Mouse (Mus musculus) left cerebral cortex, postnatal 4 days (tissue): ENCODE measurements at regions not wholly inside any gene's neighbourhood (a gene's known extent, or its start where the extent isn't known, plus 50 kb on each side); places are given as distances from the start of the nearest gene placed in this dataset.

ENCODE experiments used
- DNase-seq: peaks from one replicate; pipeline ENCODE4 v3.0.0-alpha.2; 2022
- intact Hi-C: fragments of 180-260 bp; cut with DNase I; formaldehyde crosslinking; loops from one replicate; pipeline ENCODE4 v1.15.1; 2025

- no peak for DNase-seq
- intact Hi-C loops, result no loop called here
These were observed 146.7 kb downstream of the Pax3 start for GRCm38 (mm10) chr1:78050231-78050630.

GRCm38 (mm10) chr1:78032336-78032735 is 164.6 kb downstream of the Pax3 start:
- no peak for DNase-seq
- intact Hi-C loops, result no loop called here

GRCm38 (mm10) chr1:78021766-78022165 is 175.2 kb downstream of the Pax3 start:
- DNase-seq, result no peak
- intact Hi-C loops, result no loop called here

- intact Hi-C loops, result no loop called here
These were observed 175.9 kb downstream of the Pax3 start for GRCm38 (mm10) chr1:78021014-78021413.

GRCm38 (mm10) chr1:78017949-78018617 is 178.9 kb downstream of the Pax3 start:
- intact Hi-C loops, result no loop called here
- no peak for DNase-seq

More at GRCm38 (mm10) chr1:78021014-78021413, 175.9 kb downstream of the Pax3 start:
- no peak for DNase-seq

GRCm38 (mm10) chr1:78016541-78017267 is 180.2 kb downstream of the Pax3 start:
- DNase-seq, result peak; percentile 44
- intact Hi-C loops, result no loop called here

GRCm38 (mm10) chr1:78015999-78016398 is 180.9 kb downstream of the Pax3 start:
- intact Hi-C loops, result no loop called here

GRCm38 (mm10) chr1:78013396-78013795 is 183.5 kb downstream of the Pax3 start:
- intact Hi-C loops, result no loop called here
- DNase-seq, result no peak

More at GRCm38 (mm10) chr1:78015999-78016398, 180.9 kb downstream of the Pax3 start:
- DNase-seq, result no peak

GRCm38 (mm10) chr1:78008811-78009410 is 188.0 kb downstream of the Pax3 start:
- intact Hi-C loops, result no loop called here
- peak; percentile 43 for DNase-seq

GRCm38 (mm10) chr1:78004376-78004775 is 192.6 kb downstream of the Pax3 start:
- no peak for DNase-seq
- intact Hi-C loops, result no loop called here

GRCm38 (mm10) chr1:77998727-77999126 is 198.2 kb downstream of the Pax3 start:
- DNase-seq, result no peak
- intact Hi-C loops, result no loop called here

GRCm38 (mm10) chr1:77981528-77981927 is 215.4 kb downstream of the Pax3 start:
- intact Hi-C loops, result no loop called here
- DNase-seq, result no peak

GRCm38 (mm10) chr1:77978696-77979095 is 218.2 kb downstream of the Pax3 start:
- intact Hi-C loops, result loop anchor here (5.0 to 10.0 kb wide), 4 partner anchors 216 to 479 kb away; partner anchors contain the start of genes Pax3 and Sgpp2
- peak; percentile 63 for DNase-seq

- DNase-seq, result no peak
- intact Hi-C loops, result loop anchor here (5.0 to 10.0 kb wide), 4 partner anchors 219 to 481 kb away; partner anchors contain the start of genes Pax3 and Sgpp2
These were observed 221.0 kb downstream of the Pax3 start for GRCm38 (mm10) chr1:77975941-77976340.

- peak; percentile 83 for DNase-seq
- intact Hi-C loops, result loop anchor here (10.0 kb wide), 3 partner anchors 222 to 452 kb away; partner anchors contain the start of genes Pax3 and Sgpp2
These were observed 224.6 kb downstream of the Pax3 start for GRCm38 (mm10) chr1:77972301-77972717.

GRCm38 (mm10) chr1:77964656-77965335 is 232.1 kb downstream of the Pax3 start:
- intact Hi-C loops, result no loop called here
- DNase-seq, result peak; percentile 83

GRCm38 (mm10) chr1:77959309-77959708 is 237.6 kb downstream of the Pax3 start:
- DNase-seq, result no peak
- intact Hi-C loops, result no loop called here

- DNase-seq, result no peak
- intact Hi-C loops, result no loop called here
These were observed 239.7 kb downstream of the Pax3 start for GRCm38 (mm10) chr1:77957156-77957767.

GRCm38 (mm10) chr1:77947894-77948293 is 249.0 kb downstream of the Pax3 start:
- DNase-seq, result no peak

GRCm38 (mm10) chr1:77944327-77944645 is 252.6 kb downstream of the Pax3 start:
- no peak for DNase-seq
- intact Hi-C loops, result loop anchor here (10.0 kb wide), 1 partner anchor 511 kb away; no protein-coding TSS in a partner anchor

More at GRCm38 (mm10) chr1:77947894-77948293, 249.0 kb downstream of the Pax3 start:
- intact Hi-C loops, result loop anchor here (10.0 kb wide), 1 partner anchor 507 kb away; no protein-coding TSS in a partner anchor
